Mouse (Mus musculus): Measurements from ENCODE around the gene Xlr4a.

GRCm38 (mm10) chrX:73061528-73061927, 20.8 kb downstream of the Xlr4a start:
- TF ChIP-seq CTCF (IDR thresholded peaks at IDR 0.05; ENCODE audit: borderline replicate concordance, extremely low read depth, insufficient read depth, insufficient read length) = no peak
- TF ChIP-seq POLR2A (IDR thresholded peaks at IDR 0.05; ENCODE audit: borderline replicate concordance, extremely low read depth, insufficient read depth, insufficient read length, poor library complexity, severe bottlenecking) = no peak

Measured in brain, embryonic 14.5 days (tissue).